Mouse (Mus musculus): ENCODE data around the gene Kifc3.

DNA sequence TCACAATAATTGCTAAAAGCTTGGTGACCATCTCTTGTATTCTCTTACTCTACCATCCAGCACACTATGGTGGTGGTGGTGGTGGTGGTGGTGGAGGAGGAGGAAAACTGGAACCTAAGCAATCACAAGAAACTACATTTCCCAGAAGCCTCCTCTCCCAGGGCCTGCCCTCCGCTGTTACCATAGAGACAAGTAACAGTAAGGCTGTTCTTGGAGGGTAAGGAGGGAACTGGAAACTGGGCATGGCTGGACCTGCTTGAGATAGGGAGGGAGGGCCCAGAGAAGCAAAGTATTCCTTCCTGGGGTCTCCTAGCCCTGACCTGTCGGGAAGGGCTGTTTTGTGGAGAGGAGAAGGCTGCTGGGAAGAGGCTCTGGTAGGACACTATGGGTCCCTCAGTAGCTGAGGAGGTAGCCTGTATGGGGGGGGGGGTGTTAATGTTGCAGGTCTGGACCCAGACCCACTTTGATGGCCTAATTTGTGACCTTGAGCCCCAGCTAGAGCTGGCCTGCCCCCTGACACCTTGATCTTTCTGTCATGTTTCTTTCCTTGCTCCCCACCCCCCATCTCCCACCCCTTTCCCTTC, 147.6 kb downstream of the Kifc3 start, which contains the start of gene Drc7:
- TF ChIP-seq GATA1 (IDR thresholded peaks at IDR 0.05; ENCODE audit: borderline replicate concordance, low read length), result no peak
- TF ChIP-seq CTCF (IDR thresholded peaks at IDR 0.05; ENCODE audit: low read depth, low read length), result no peak
- no peak for TF ChIP-seq TAL1 (conservative IDR thresholded peaks at IDR 0.05; ENCODE audit: low read depth, low read length)
- TF ChIP-seq POLR2AphosphoS5 (IDR thresholded peaks at IDR 0.05; ENCODE audit: insufficient replicate concordance, low read depth, low read length), result no peak
- TF ChIP-seq GATA2 (IDR thresholded peaks at IDR 0.05; ENCODE audit: borderline replicate concordance, low read depth, low read length), result no peak
